Mouse (Mus musculus) kidney, postnatal 4 days (tissue): ENCODE data around the gene B4galt5.

Experiments
- DNase-seq, 2 experiments: peaks; one replicate each; pipeline ENCODE4 v3.0.0; 2021; ENCODE audit warnings: mixed read lengths in 2 of 2

B4galt5 gene

DNA sequence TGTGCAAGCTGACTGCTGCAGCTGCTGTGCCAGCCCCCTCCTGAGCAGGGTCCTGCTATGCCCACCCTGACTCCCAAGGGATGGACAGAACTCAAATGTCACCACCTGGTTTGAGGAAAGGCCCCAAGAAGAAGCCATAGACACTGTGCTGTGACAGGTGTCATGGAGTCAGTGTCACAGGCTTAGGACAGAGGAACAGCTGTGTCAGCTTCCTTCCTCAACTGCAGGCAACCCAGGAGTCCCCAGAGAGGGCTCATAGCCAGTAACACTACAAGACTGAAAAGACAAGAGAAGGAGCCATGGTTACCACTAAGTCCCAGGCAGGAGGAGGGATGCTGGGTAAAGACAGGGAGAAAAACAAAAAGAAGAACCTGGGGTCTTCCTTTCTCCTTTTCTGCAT, 7.9 kb upstream of the B4galt5 start:
- no peak for DNase-seq

DNA sequence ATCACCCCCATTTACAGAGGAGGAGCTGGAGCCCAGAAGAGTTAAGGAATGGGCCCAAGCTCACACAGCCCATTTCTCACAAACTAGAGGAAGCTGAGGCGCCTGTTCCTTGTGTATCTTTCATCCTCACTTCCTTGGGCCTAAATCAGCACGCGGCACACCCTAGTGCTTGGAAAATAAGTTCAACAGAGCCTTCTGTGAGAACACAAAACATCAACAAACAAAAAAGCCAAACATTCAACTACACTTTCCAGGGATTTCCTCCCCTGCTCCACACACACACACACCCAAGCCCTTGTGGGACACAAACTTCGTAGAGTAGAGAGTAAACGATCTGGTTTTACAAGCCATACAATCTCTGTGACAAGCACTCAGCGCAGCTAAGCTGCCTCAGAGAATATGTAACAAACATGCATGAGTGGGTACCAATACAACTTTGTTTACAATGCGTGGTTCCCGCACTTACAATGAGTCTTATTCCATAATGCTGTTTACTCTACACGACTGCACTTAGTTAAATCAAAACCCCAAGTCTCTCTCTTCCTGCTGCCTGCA, 5.7 kb upstream of the B4galt5 start:
- DNase-seq, result no peak

DNA sequence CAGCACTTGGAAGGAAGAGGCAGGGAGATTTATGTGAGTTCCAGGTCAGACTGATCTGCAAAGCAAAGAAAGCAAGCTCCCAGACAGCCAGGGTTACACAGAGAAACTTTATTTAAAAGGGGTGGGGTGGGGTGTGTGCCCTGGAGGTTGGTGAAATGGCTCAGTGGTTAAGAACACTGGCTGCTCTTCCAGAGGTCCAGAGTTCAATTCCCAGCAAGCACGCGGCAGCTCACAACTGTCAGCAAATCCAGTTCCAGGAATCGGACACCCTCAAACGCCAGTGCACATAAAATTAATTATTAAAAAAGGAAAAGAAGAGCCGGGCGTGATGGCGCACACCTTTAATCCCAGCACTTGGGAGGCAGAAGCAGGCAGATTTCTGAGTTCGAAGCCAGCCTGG, 5.1 kb upstream of the B4galt5 start:
- peak in 1 of 2 experiments; percentile 45 for DNase-seq

DNA sequence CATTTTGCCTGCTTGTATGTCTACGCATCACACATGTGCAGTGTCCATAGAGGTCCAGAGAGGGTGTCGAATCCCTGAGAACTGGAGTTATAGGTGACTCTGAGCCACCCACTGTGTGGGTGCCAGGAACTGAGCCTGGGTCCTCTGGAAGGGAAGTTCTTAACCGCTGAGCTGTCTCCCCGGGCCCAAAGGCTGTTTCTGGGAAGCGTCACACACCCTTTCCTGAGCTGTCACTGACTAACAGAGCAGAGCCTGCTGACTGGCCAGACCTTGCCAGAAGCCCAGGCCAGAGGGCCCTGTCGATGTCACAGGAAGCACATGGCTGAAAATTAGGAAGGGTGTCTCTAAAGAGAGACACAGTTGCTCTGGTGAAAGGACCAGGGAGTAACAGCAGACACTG, 3.5 kb upstream of the B4galt5 start:
- DNase-seq, result no peak

- DNase-seq, result peak in 1 of 2 experiments; percentile 38
These were observed 2.5 kb upstream of the B4galt5 start for GRCm38 (mm10) chr2:167351371-167351951.

DNA sequence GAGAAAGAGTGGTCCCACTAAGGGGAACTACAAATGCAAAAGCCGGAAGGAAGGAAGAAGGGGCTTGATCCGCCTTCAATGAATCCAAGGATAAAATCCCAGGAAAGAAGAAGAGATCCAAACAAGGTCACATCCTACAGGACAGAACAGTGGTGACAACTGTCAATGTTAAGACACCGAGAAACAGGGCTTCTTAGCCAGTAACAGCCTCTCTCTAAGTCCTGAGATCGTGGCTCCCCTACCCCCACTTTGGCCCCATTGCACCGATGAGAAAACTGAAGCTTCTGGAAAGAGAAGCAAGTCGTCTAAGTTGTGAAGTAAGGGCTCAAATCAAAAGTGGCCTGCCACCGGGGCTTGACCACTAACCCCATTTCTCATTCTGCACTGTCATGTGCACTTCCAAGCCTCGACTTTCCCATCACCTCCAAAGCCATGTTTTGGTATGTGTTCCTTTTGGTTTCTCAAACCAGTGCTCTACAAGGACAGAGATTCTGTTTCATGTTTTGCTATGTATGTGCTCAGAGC, 1.2 kb upstream of the B4galt5 start:
- DNase-seq, result no peak

GRCm38 (mm10) chr2:167349283-167349936, 427 bp upstream of the B4galt5 start:
- peak; percentile 97 to 98 for DNase-seq

GRCm38 (mm10) chr2:167347991-167348375, 1.0 kb downstream of the B4galt5 start:
- DNase-seq, result peak; percentile 40 to 56

DNA sequence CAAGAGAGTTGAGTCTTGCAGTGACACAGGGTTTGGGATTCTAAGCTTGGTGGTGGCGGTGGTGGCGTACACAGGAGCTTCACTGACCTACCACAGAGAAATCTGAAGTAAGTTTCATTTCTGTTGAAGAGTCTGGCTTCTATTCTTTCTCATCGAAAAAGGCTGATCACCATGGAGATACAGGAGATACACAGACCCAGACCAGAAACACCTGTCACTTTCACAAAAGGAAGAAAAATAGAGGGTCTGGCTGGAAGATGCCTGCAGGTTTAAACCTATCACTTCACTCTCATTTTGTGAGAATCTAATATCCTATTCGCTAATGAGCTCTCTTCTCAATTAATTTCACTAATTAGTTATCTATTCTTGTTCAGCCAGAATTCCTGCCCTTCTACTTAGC, 1.6 kb downstream of the B4galt5 start:
- DNase-seq, result no peak

- DNase-seq, result no peak
These were observed 3.3 kb downstream of the B4galt5 start for GRCm38 (mm10) chr2:167345508-167346164.

GRCm38 (mm10) chr2:167344871-167345507, 4.0 kb downstream of the B4galt5 start:
- DNase-seq, result no peak

- DNase-seq, result no peak
These were observed 5.4 kb downstream of the B4galt5 start for GRCm38 (mm10) chr2:167343369-167344140.

DNA sequence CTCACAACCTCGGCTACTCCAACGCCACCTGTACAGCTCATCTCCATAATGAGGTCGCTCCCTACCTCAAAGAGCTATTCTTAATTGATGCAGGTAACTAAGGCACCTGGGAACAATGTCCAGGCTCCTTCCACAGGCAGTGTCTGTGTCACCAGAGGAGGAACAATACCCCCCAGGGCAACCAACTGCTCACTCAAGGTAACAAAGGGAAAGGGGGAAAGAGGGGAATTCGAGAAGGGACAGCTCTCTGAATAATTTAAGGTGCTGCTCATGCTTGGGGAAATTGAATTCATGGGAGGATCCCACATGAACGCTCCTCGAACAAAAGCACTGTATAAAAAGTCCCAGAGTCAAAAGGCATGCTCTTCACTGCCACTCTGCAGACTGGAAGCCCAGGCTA, 6.1 kb downstream of the B4galt5 start:
- no peak for DNase-seq

GRCm38 (mm10) chr2:167337580-167337979, 11.4 kb downstream of the B4galt5 start:
- no peak for DNase-seq

DNA sequence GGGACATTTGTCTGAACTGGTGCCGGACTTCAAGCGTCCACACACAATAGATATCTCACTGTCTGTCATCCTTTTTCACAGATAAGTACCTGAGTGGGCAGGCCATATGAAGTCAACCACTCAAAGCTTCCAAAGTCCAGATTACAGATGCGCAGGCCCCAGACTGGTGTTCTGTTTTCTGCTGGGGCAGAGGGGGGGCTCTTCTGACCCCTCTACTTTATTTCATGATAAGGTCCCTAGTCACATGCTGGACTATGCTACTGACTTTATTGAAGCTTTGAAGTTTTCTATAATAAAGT, 11.8 kb downstream of the B4galt5 start:
- DNase-seq, result no peak

DNA sequence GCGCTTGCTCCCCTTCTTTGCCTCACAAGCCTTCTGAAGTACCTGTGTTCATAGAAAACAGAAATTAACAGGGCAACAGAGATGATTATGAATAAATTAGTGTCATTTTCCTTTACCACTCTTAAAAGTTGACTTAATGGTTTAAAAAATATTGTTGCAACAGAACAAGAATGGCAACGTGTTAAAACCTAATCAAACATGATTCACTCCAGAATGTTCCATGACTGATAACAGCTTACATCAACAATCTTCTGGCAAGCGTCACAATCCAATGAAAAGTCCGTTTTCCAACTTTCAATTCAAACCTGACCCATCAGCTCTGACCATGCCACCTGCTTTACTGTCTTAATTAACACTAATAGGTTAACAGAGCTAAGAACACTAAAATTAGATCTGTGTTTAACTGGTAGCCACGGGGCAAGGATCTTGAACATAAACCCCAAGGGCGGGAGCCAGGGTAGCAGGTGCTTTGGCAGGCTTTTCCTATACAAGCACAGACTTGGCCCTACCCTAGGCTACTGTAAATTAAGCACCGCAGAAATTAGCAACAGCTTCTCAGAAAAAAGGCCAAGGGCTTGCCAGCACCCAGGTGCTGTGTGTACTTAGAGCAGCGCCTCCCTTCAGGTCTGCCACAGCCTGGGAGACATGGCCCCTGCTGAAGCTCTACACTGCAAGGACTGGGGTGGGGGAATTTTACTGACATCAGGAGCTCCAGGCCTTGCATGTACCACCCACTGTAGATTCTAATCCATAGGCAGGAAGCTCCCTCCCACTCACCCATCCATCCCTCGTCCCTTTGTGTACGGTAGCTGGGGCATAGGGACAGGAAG, 12.4 kb downstream of the B4galt5 start:
- no peak for DNase-seq

- DNase-seq, result no peak
These were observed 13.9 kb downstream of the B4galt5 start for GRCm38 (mm10) chr2:167335066-167335465.

- DNase-seq, result no peak
These were observed 14.7 kb downstream of the B4galt5 start for GRCm38 (mm10) chr2:167334312-167334711.

- DNase-seq, result no peak
These were observed 15.5 kb downstream of the B4galt5 start for GRCm38 (mm10) chr2:167333450-167333849.

DNA sequence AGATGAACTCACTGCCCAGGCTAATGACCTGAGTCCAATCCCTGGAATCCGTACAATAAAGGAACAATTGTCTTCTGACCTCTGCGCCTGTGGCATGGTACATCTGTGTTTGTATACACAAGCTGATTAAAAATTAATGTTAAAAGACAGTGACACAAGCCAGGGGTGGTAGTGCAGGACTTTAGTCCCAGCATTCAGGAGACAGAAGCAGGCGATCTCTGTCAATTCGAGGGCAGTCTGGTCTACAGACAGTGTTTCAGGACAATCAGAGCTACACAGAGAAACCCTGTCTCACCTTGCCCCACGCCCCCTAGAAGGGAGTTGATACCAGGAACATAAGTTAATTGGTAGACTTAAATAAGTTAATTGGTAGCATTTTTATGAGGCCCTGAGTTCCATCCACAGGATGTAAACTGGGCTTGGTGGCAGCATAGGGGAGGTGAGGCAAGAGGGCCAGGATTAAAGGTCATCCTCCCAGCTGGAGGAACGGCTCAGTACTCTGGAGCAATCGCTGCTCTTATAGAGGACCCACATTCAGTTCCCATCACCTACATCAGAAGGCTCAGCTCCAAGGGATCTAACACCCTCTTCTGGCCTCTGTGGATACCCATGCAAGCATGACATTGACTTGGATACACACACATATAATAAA, 16.5 kb downstream of the B4galt5 start:
- DNase-seq, result no peak

- DNase-seq, result peak in 1 of 2 experiments; percentile 38
These were observed 17.5 kb downstream of the B4galt5 start for GRCm38 (mm10) chr2:167331432-167331921.
